8 mouse cellular contexts compared by ENCODE assay signal in the genomic region with DNA sequence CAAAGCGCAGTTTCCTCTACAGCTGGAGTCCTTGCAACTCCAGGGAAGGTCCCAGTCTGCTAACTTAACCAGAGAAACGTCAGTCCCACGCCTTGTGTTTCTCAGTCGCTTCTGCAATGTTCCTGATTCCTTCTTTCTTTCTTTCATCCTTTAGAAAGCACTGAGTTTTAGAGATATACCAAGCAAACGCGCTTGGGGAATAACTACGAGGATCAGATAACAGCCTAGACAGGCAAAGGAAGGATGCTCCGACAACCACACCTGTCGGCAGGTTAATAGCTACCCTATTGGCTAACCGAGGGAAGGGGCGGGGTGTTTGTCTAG. TPM values are rescaled to one million over a fixed set of nuclear protein-coding genes. Genes with fewer than 3 reads are reported as not detected.
A peak's percentile ranks its signal among the peaks of the same experiment; 100 is the strongest.
DNase-seq lines count a peak whose midpoint lies in the region; ATAC-seq and TF ChIP-seq lines count a peak whose summit lies in the region.

No protein-coding gene starts in this region.

- H3K27ac ChIP-seq in heart, embryonic 12.5 days (ENCODE audit: poor library complexity, severe bottlenecking) = peak overlapping the region; percentile 42; the same call in 1 of the 2 replicates
- H3K27ac ChIP-seq in CH12.LX (ENCODE audit: insufficient read depth, low read depth) = 0 out of 2 replicates have a peak overlapping the region, but pooled peaks have one; percentile 24
- H3K27ac ChIP-seq in limb, embryonic 11.5 days (replicated peaks; ENCODE audit: low read depth, low read length) = no peak overlapping the region
- H3K27ac ChIP-seq in neural tube, embryonic 14.5 days (ENCODE audit: low read depth, low read length) = no peak overlapping the region

- dilution Hi-C loops in CH12.LX (cut with MboI; ENCODE audit: extremely low pct_ligation_motif_present, extremely low pct_unique_long_range_greater_than_20kb, low sequenced_read_pairs) = no loop called here

- H3K27me3 ChIP-seq in heart, embryonic 12.5 days (replicated peaks) = no peaks in the 10 kb centered on the region
- H3K27me3 ChIP-seq in CH12.LX (replicated peaks) = no peaks in the 10 kb centered on the region
- no peaks in the 10 kb centered on the region for H3K27me3 ChIP-seq in limb, embryonic 11.5 days (ENCODE audit: control insufficient read depth, insufficient read depth, low read length)
- no peaks in the 10 kb centered on the region for H3K27me3 ChIP-seq in neural tube, embryonic 14.5 days (ENCODE audit: control insufficient read depth, insufficient read depth, low read length)

- no peak for TF ChIP-seq EP300 in CH12.LX (IDR thresholded peaks at IDR 0.05; ENCODE audit: low read length)

- 1% methylated on average over 11 of the region's 11 CpGs for WGBS in heart, embryonic 12.5 days
- under 1% methylated on average over 11 of the region's 11 CpGs for WGBS in limb, embryonic 11.5 days
- WGBS in neural tube, embryonic 14.5 days = under 1% methylated on average over 11 of the region's 11 CpGs

- no peak for TF ChIP-seq CTCF in CH12.LX (conservative IDR thresholded peaks at IDR 0.05 in 1 of 2, IDR thresholded peaks at IDR 0.05 in 1 of 2; ENCODE audit: low read depth in 2 of 2, low read length in 2 of 2)

- H3K4me1 ChIP-seq in heart, embryonic 12.5 days (replicated peaks) = peaks cover 36% of the 10 kb centered on the region
- peaks cover 13 to 41% of the 10 kb centered on the region in 2 experiments for H3K4me1 ChIP-seq in CH12.LX (ENCODE audit: control insufficient read depth in 1 of 2, insufficient read depth in 2 of 2)
- H3K4me1 ChIP-seq in limb, embryonic 11.5 days (ENCODE audit: control insufficient read depth, insufficient read depth, low read length) = peaks cover 21% of the 10 kb centered on the region
- H3K4me1 ChIP-seq in neural tube, embryonic 14.5 days (ENCODE audit: control insufficient read depth, insufficient read depth, low read length) = peaks cover 27% of the 10 kb centered on the region

- H3K4me3 ChIP-seq in heart, embryonic 12.5 days = peak overlapping the region; percentile 95
- H3K4me3 ChIP-seq in CH12.LX (replicated peaks in 1 of 3; ENCODE audit: low read depth in 2 of 3, low read length in 2 of 3, poor library complexity in 1 of 3) = peak overlapping the region; percentile 60 to 93 (median 79)
- H3K4me3 ChIP-seq in limb, embryonic 11.5 days (ENCODE audit: low read depth, low read length) = peak overlapping the region; percentile 32
- peak overlapping the region; percentile 85 for H3K4me3 ChIP-seq in neural tube, embryonic 14.5 days (ENCODE audit: low read depth, low read length)

- no peak for TF ChIP-seq RAD21 in CH12.LX (IDR thresholded peaks at IDR 0.05; ENCODE audit: low read depth, low read length)

- H3K36me3 ChIP-seq in heart, embryonic 12.5 days = peaks cover 31% of the 10 kb centered on the region
- peaks cover 25 to 58% of the 10 kb centered on the region in 2 experiments for H3K36me3 ChIP-seq in CH12.LX (replicated peaks in 1 of 2; ENCODE audit: control insufficient read depth in 1 of 2, insufficient read depth in 1 of 2, low read length in 1 of 2)
- H3K36me3 ChIP-seq in limb, embryonic 11.5 days (ENCODE audit: control insufficient read depth, insufficient read depth, low read length) = peaks cover 6% of the 10 kb centered on the region; the same call in 1 of the 2 replicates
- H3K36me3 ChIP-seq in neural tube, embryonic 14.5 days (ENCODE audit: control insufficient read depth, insufficient read depth, low read length) = peaks cover 7% of the 10 kb centered on the region

- ATAC-seq in heart, embryonic 12.5 days (ENCODE audit: insufficient number of reproducible peaks, low FRiP score) = no peak
- peak; percentile 2; the same call in 1 of the 2 replicates for ATAC-seq in erythroblast, adult 5-6 weeks (replicated peaks; ENCODE audit: low FRiP score, poor library complexity, severe bottlenecking)
- no peak for ATAC-seq in limb, embryonic 11.5 days (ENCODE audit: insufficient number of reproducible peaks, low FRiP score, low TSS enrichment, low read depth)
- no peak for ATAC-seq in neural tube, embryonic 14.5 days (ENCODE audit: low read depth)

- H3K9ac ChIP-seq in heart, embryonic 12.5 days = no peak overlapping the region
- no peak overlapping the region for H3K9ac ChIP-seq in CH12.LX (ENCODE audit: insufficient read depth, low read depth)
- no peak overlapping the region for H3K9ac ChIP-seq in limb, embryonic 11.5 days (ENCODE audit: low read length)
- no peak overlapping the region for H3K9ac ChIP-seq in neural tube, embryonic 14.5 days (replicated peaks; ENCODE audit: low read depth, low read length)

- in situ Hi-C loops in CH12.LX (cut with MboI; ENCODE audit: low pct_ligation_motif_present, low pct_unique_long_range_greater_than_20kb, low sequenced_read_pairs) = no loop called here

- no peak for DNase-seq in heart, adult 11 months
- DNase-seq in CH12.LX (ENCODE audit: extremely low read depth) = no peak
- no peak for DNase-seq in limb, embryonic 11.5 days (ENCODE audit: low spot score)
- DNase-seq in left cerebral cortex, adult 11 months (ENCODE audit: low spot score) = no peak
- DNase-seq in retina, embryonic 14.5 days (ENCODE audit: low spot score) = no peak

- H3K79me2 ChIP-seq in CH12.LX (replicated peaks; ENCODE audit: control insufficient read depth, extremely low read depth, insufficient read depth, poor library complexity, severe bottlenecking) = peaks cover 40% of the 10 kb centered on the region

- TF ChIP-seq POLR2A in CH12.LX (IDR thresholded peaks at IDR 0.05; ENCODE audit: low read depth, low read length) = no peak

- peak overlapping the region; percentile 61 for H3K4me2 ChIP-seq in heart, embryonic 12.5 days
- H3K4me2 ChIP-seq in CH12.LX (ENCODE audit: insufficient read depth, low read depth, poor library complexity, severe bottlenecking) = peak overlapping the region; percentile 39; the same call in 1 of the 2 replicates
- peak overlapping the region; percentile 60 for H3K4me2 ChIP-seq in limb, embryonic 11.5 days (ENCODE audit: low read depth, severe bottlenecking)
- H3K4me2 ChIP-seq in neural tube, embryonic 14.5 days (ENCODE audit: low read depth, low read length) = peak overlapping the region; percentile 45

- no peaks in the 10 kb centered on the region for H3K9me3 ChIP-seq in heart, embryonic 12.5 days (replicated peaks)
- no peaks in the 10 kb centered on the region for H3K9me3 ChIP-seq in CH12.LX (replicated peaks; ENCODE audit: low read length)
- H3K9me3 ChIP-seq in limb, embryonic 11.5 days (ENCODE audit: control insufficient read depth, low read length) = no peaks in the 10 kb centered on the region
- H3K9me3 ChIP-seq in neural tube, embryonic 14.5 days (ENCODE audit: control insufficient read depth, low read length) = no peaks in the 10 kb centered on the region

RNA-seq across cellular contexts. Expression of a gene that starts 0.8 kb away (rescaled TPM):
- 35.8 and 41.9 TPM in 2 replicates for polyA plus RNA-seq in heart, embryonic 12.5 days (2016; fragmentation: Nextera tagmentation; extraction: Ambion mirVana)
- total RNA-seq in CH12.LX (2012; rRNA removed) (20.9 and 21.1 TPM in 2 replicates), CH12.LX (2014; rRNA removed) (5.8 and 10.5 TPM in 2 replicates)
- 68.3 and 76.9 TPM in 2 replicates for polyA plus RNA-seq in CH12.LX (2012; ENCODE audit: insufficient read length, low read depth)
- 80.9 and 94.9 TPM in 2 replicates for total RNA-seq in erythroblast, adult 5-6 weeks (2015; ENCODE audit: low replicate concordance)
- 15.2 and 20.4 TPM in 2 replicates for total RNA-seq in erythroblast, adult 5-6 weeks (2017; ENCODE audit: low replicate concordance)
- polyA plus RNA-seq in limb, embryonic 11.5 days (2014; fragmentation: Nextera tagmentation; extraction: Ambion mirVana) = 87.2 and 94.2 TPM in 2 replicates
- 40.5 and 47.7 TPM in 2 replicates for polyA plus RNA-seq in neural tube, embryonic 14.5 days (2014; fragmentation: Nextera tagmentation; extraction: Ambion mirVana)

RNA-seq across cellular contexts. Expression of a gene that starts 14.5 kb away (rescaled TPM):
- 63.7 and 68.0 TPM in 2 replicates for polyA plus RNA-seq in heart, embryonic 12.5 days (2016; fragmentation: Nextera tagmentation; extraction: Ambion mirVana)
- total RNA-seq in CH12.LX (2012; rRNA removed) (99.2 and 125 TPM in 2 replicates), CH12.LX (2014; rRNA removed) (117 and 119 TPM in 2 replicates)
- polyA plus RNA-seq in CH12.LX (2012; ENCODE audit: insufficient read length, low read depth) = 171 and 204 TPM in 2 replicates
- 8.8 and 10.4 TPM in 2 replicates for total RNA-seq in erythroblast, adult 5-6 weeks (2015; ENCODE audit: low replicate concordance)
- total RNA-seq in erythroblast, adult 5-6 weeks (2017; ENCODE audit: low replicate concordance) = 9.5 and 16.4 TPM in 2 replicates
- 150 TPM in 2 replicates for polyA plus RNA-seq in limb, embryonic 11.5 days (2014; fragmentation: Nextera tagmentation; extraction: Ambion mirVana)
- 76.8 and 86.8 TPM in 2 replicates for polyA plus RNA-seq in neural tube, embryonic 14.5 days (2014; fragmentation: Nextera tagmentation; extraction: Ambion mirVana)

RNA-seq across cellular contexts. Expression of a gene that starts 14.6 kb away (rescaled TPM):
- polyA plus RNA-seq in heart, embryonic 12.5 days (2016; fragmentation: Nextera tagmentation; extraction: Ambion mirVana) = 18.6 and 19.8 TPM in 2 replicates
- 28.8 and 33.2 TPM in 2 replicates for total RNA-seq in CH12.LX (2012; rRNA removed)
- total RNA-seq in CH12.LX (2014; rRNA removed) = 15.1 and 15.9 TPM in 2 replicates
- 38.6 and 44.0 TPM in 2 replicates for polyA plus RNA-seq in CH12.LX (2012; ENCODE audit: insufficient read length, low read depth)
- total RNA-seq in erythroblast, adult 5-6 weeks (2015; ENCODE audit: low replicate concordance) = 4.2 and 4.6 TPM in 2 replicates
- total RNA-seq in erythroblast, adult 5-6 weeks (2017; ENCODE audit: low replicate concordance) = 15.4 and 15.5 TPM in 2 replicates
- polyA plus RNA-seq in limb, embryonic 11.5 days (2014; fragmentation: Nextera tagmentation; extraction: Ambion mirVana) = 31.1 and 35.5 TPM in 2 replicates
- 31.7 and 37.7 TPM in 2 replicates for polyA plus RNA-seq in neural tube, embryonic 14.5 days (2014; fragmentation: Nextera tagmentation; extraction: Ambion mirVana)

RNA-seq across cellular contexts. Expression of a gene that starts 21.3 kb away (rescaled TPM):
- polyA plus RNA-seq in heart, embryonic 12.5 days (2016; fragmentation: Nextera tagmentation; extraction: Ambion mirVana) = 20.5 and 21.4 TPM in 2 replicates
- total RNA-seq in CH12.LX (2012; rRNA removed) (6.7 and 8.1 TPM in 2 replicates), CH12.LX (2014; rRNA removed) (5.4 and 5.8 TPM in 2 replicates)
- 8.5 and 9.9 TPM in 2 replicates for polyA plus RNA-seq in CH12.LX (2012; ENCODE audit: insufficient read length, low read depth)
- 1.5 and 5.0 TPM in 2 replicates for total RNA-seq in erythroblast, adult 5-6 weeks (2015; ENCODE audit: low replicate concordance)
- 1.7 and 2.6 TPM in 2 replicates for total RNA-seq in erythroblast, adult 5-6 weeks (2017; ENCODE audit: low replicate concordance)
- polyA plus RNA-seq in limb, embryonic 11.5 days (2014; fragmentation: Nextera tagmentation; extraction: Ambion mirVana) = 13.8 and 14.6 TPM in 2 replicates
- 11.0 and 11.8 TPM in 2 replicates for polyA plus RNA-seq in neural tube, embryonic 14.5 days (2014; fragmentation: Nextera tagmentation; extraction: Ambion mirVana)

RNA-seq across cellular contexts. Expression of a gene that starts 27.1 kb away (rescaled TPM):
- polyA plus RNA-seq in heart, embryonic 12.5 days (2016; fragmentation: Nextera tagmentation; extraction: Ambion mirVana) = 550 and 560 TPM in 2 replicates
- total RNA-seq in CH12.LX (2012; rRNA removed) = 261 and 292 TPM in 2 replicates
- 50.6 and 58.9 TPM in 2 replicates for total RNA-seq in CH12.LX (2014; rRNA removed)
- polyA plus RNA-seq in CH12.LX (2012; ENCODE audit: insufficient read length, low read depth) = 297 and 307 TPM in 2 replicates
- total RNA-seq in erythroblast, adult 5-6 weeks (2015; ENCODE audit: low replicate concordance) = 136 and 146 TPM in 2 replicates
- 46.0 and 54.0 TPM in 2 replicates for total RNA-seq in erythroblast, adult 5-6 weeks (2017; ENCODE audit: low replicate concordance)
- 400 and 407 TPM in 2 replicates for polyA plus RNA-seq in limb, embryonic 11.5 days (2014; fragmentation: Nextera tagmentation; extraction: Ambion mirVana)
- polyA plus RNA-seq in neural tube, embryonic 14.5 days (2014; fragmentation: Nextera tagmentation; extraction: Ambion mirVana) = 447 and 581 TPM in 2 replicates

Comparison
In these comparisons a context has a peak if more than half of its experiments do, and no peak if none do; other contexts are left out.
1. H3K27ac ChIP-seq: peak in heart, embryonic 12.5 days (single experiment) and CH12.LX (single experiment); none in limb, embryonic 11.5 days (single experiment) and neural tube, embryonic 14.5 days (single experiment).
2. H3K4me3 ChIP-seq: peak in every context shown above with its lines; median percentile 95 in heart, embryonic 12.5 days; 85 in neural tube, embryonic 14.5 days; 79 in CH12.LX; 32 in limb, embryonic 11.5 days.
3. Peak in every context shown above with its lines, with median percentiles within 50 percentile points of each other: H3K4me2 ChIP-seq.